Mouse (Mus musculus) stomach, postnatal 0 days (tissue): ENCODE measurements around the gene Map2k5.

Experiments
- CTCF ChIP-seq: IDR thresholded peaks from 2 replicates; pipeline ENCODE4 v1.5.1; 2016; ENCODE audit warnings: antibody characterized with exemption, low read depth, mild to moderate bottlenecking, moderate library complexity
- EP300 ChIP-seq: optimal IDR thresholded peaks from 2 replicates; pipeline ENCODE3; 2016; ENCODE audit warnings: antibody characterized with exemption

DNA sequence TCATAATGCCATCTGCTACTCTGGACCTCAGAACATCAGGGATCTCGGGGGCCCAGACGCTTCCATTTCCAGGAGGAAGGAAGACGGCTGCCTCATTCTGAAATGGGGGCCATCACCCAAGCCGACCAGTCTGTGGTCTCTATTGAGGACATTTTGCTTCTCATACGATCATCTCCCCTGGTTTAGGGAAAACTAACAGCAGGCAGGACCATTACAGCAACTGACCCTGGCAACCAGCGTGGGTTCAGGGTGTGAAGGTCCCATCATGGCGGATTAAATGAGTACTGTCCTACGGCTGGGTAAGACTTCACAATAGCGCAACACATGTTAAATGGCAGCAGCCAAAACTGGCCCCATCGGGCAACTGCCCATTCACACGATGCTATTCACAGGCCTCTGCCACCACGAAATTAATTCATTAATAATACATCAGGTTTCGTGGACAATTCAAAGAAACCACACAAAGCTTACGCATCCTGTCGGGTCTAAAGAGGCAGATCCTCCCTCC lies 170.9 kb downstream of the Map2k5 start:
- no peak for TF ChIP-seq CTCF
- TF ChIP-seq EP300: no peak
